Mouse (Mus musculus) C2C12 (cell line): ENCODE data around the gene Pak6.
A peak's percentile ranks its signal among the peaks of the same experiment; 100 is the strongest.

Experiments
- CEBPB ChIP-seq: IDR thresholded peaks from one replicate; pipeline ENCODE4 v1.6.1; 2011; ENCODE audit warnings: low read depth, mild to moderate bottlenecking, control low read depth, moderate library complexity
- CTCF ChIP-seq: IDR thresholded peaks from one replicate; pipeline ENCODE4 v1.5.1; 2011; ENCODE audit not compliant: control insufficient read depth, insufficient read depth, insufficient read length
- FOSL1 ChIP-seq: IDR thresholded peaks from one replicate; pipeline ENCODE4 v1.8.0; 2011; ENCODE audit warnings: mild to moderate bottlenecking, low read length; ENCODE audit not compliant: poor library complexity, insufficient read depth, severe bottlenecking
- MAX ChIP-seq: IDR thresholded peaks from one replicate; pipeline ENCODE4 v1.6.1; 2011; ENCODE audit warnings: mild to moderate bottlenecking, control low read depth
- MYOD1 ChIP-seq: IDR thresholded peaks from one replicate; pipeline ENCODE4 v1.6.1; 2011; ENCODE audit warnings: low read depth; ENCODE audit not compliant: control insufficient read depth, insufficient read length
- MYOG ChIP-seq: IDR thresholded peaks from one replicate; pipeline ENCODE4 v1.6.1; 2011; ENCODE audit not compliant: control insufficient read depth, insufficient read length; ENCODE audit errors: extremely low read depth
- USF1 ChIP-seq: IDR thresholded peaks from one replicate; pipeline ENCODE4 v1.6.1; 2011; ENCODE audit warnings: low read depth, mild to moderate bottlenecking, control low read depth, moderate library complexity

- TF ChIP-seq CTCF (no peak), USF1 (no peak), MAX (peak; percentile 57), MYOG (no peak), MYOD1 (no peak), CEBPB (no peak), FOSL1 (no peak)
These were observed 82.3 kb downstream of the Pak6 start, which contains the start of gene Inafm2 for GRCm38 (mm10) chr2:118745232-118745884.
